Mouse (Mus musculus): ENCODE results near the gene H2al1b.

The H2al1b gene

GRCm38 (mm10) chrX:11346756-11347155, 44.5 kb downstream of the H2al1b start:
- DNase-seq (ENCODE audit: extremely low spot score): no peak
